Mouse (Mus musculus) lung, postnatal 0 days (tissue): Measurements from ENCODE around the gene Susd6.

Experiments used
- CTCF ChIP-seq: IDR thresholded peaks from 2 replicates; pipeline ENCODE4 v1.5.1; 2016; ENCODE audit warnings: antibody characterized with exemption, mild to moderate bottlenecking
- EP300 ChIP-seq: IDR thresholded peaks from 2 replicates; pipeline ENCODE4 v1.6.1; 2016; ENCODE audit warnings: antibody characterized with exemption, mild to moderate bottlenecking, control low read depth

GRCm38 (mm10) chr12:80762982-80763381 is 27.3 kb upstream of the Susd6 start:
- no peak for TF ChIP-seq EP300
- TF ChIP-seq CTCF, result no peak
